Mouse (Mus musculus) olfactory bulb, adult 2 months (tissue): ENCODE measurements around the gene Grtp1.

ENCODE experiments used
- CTCF ChIP-seq: fragments of 200-500 bp; IDR thresholded peaks from 2 replicates; pipeline ENCODE4 v1.5.1; 2012; ENCODE audit warnings: low read depth, mild to moderate bottlenecking, low read length, moderate library complexity; ENCODE audit not compliant: insufficient read depth
- POLR2A ChIP-seq: fragments of 200-500 bp; IDR thresholded peaks from 2 replicates; pipeline ENCODE4 v1.6.1; 2012; ENCODE audit warnings: mild to moderate bottlenecking, low read depth, low read length, moderate library complexity; ENCODE audit not compliant: insufficient read depth

GRCm38 (mm10) chr8:13177173-13177852, 23.1 kb downstream of the Grtp1 start:
- no peak for TF ChIP-seq CTCF
- no peak for TF ChIP-seq POLR2A
